Mouse (Mus musculus): ENCODE results near the gene Gins1.
"Not testable (repeated sequence)": the region's sequence is repeated elsewhere in the genome, so short reads cannot be mapped to it uniquely, and the experiment has no call there.

The Gins1 gene

GRCm38 (mm10) chr2:150904936-150905450 is at the start of gene Gins1:
Gene Gins1 (plus strand): TSS chr2:150905400.
- DNase-seq (ENCODE audit: low read depth, low spot score) = no peak

GRCm38 (mm10) chr2:150858724-150859487 is 46.3 kb upstream of the Gins1 start:
- no peak for DNase-seq (ENCODE audit: low read depth, low spot score)

- DNase-seq (ENCODE audit: low read depth, low spot score) = no peak
Measured at GRCm38 (mm10) chr2:150859709-150860470, 45.3 kb upstream of the Gins1 start.

GRCm38 (mm10) chr2:150861128-150861527 is 44.1 kb upstream of the Gins1 start:
- DNase-seq (ENCODE audit: low read depth, low spot score) = no peak

GRCm38 (mm10) chr2:150867021-150867420 is 38.2 kb upstream of the Gins1 start:
- DNase-seq (ENCODE audit: low read depth, low spot score) = no peak

- DNase-seq (ENCODE audit: low read depth, low spot score) = no peak
Measured at GRCm38 (mm10) chr2:150869446-150869845, 35.8 kb upstream of the Gins1 start.

GRCm38 (mm10) chr2:150874508-150874907 is 30.7 kb upstream of the Gins1 start:
- no peak for DNase-seq (ENCODE audit: low read depth, low spot score)

GRCm38 (mm10) chr2:150875226-150875625 is 30.0 kb upstream of the Gins1 start:
- no peak for DNase-seq (ENCODE audit: low read depth, low spot score)

GRCm38 (mm10) chr2:150877561-150877960 is 27.6 kb upstream of the Gins1 start:
- no peak for DNase-seq (ENCODE audit: low read depth, low spot score)

- no peak for DNase-seq (ENCODE audit: low read depth, low spot score)
Measured at GRCm38 (mm10) chr2:150884075-150884778, 21.0 kb upstream of the Gins1 start.

GRCm38 (mm10) chr2:150884779-150885110 is 20.5 kb upstream of the Gins1 start:
- no peak for DNase-seq (ENCODE audit: low read depth, low spot score)

- DNase-seq (ENCODE audit: low read depth, low spot score) = no peak
Measured at GRCm38 (mm10) chr2:150885814-150886213, 19.4 kb upstream of the Gins1 start.

GRCm38 (mm10) chr2:150886315-150886714 is 18.9 kb upstream of the Gins1 start:
- DNase-seq (ENCODE audit: low read depth, low spot score) = no peak

- no peak for DNase-seq (ENCODE audit: low read depth, low spot score)
Measured at GRCm38 (mm10) chr2:150887370-150887769, 17.8 kb upstream of the Gins1 start.

GRCm38 (mm10) chr2:150894617-150895267 is 10.5 kb upstream of the Gins1 start:
- no peak for DNase-seq (ENCODE audit: low read depth, low spot score)

- DNase-seq (ENCODE audit: low read depth, low spot score) = no peak
Measured at GRCm38 (mm10) chr2:150895691-150896252, 9.4 kb upstream of the Gins1 start.

- no peak for DNase-seq (ENCODE audit: low read depth, low spot score)
Measured at GRCm38 (mm10) chr2:150900341-150900740, 4.9 kb upstream of the Gins1 start.

GRCm38 (mm10) chr2:150902347-150902746 is 2.9 kb upstream of the Gins1 start:
- DNase-seq (ENCODE audit: low read depth, low spot score) = no peak

GRCm38 (mm10) chr2:150904272-150904935 is 796 bp upstream of the Gins1 start, which contains the start of gene Abhd12:
Gene Abhd12 (minus strand): TSS chr2:150904741.
- DNase-seq (ENCODE audit: low read depth, low spot score) = peak; percentile 97

- not testable (repeated sequence) for DNase-seq (ENCODE audit: low read depth, low spot score)
Measured at GRCm38 (mm10) chr2:150908881-150909280, 3.7 kb downstream of the Gins1 start.
